ENCODE assay signal across 8 mouse cellular contexts in the genomic region with DNA sequence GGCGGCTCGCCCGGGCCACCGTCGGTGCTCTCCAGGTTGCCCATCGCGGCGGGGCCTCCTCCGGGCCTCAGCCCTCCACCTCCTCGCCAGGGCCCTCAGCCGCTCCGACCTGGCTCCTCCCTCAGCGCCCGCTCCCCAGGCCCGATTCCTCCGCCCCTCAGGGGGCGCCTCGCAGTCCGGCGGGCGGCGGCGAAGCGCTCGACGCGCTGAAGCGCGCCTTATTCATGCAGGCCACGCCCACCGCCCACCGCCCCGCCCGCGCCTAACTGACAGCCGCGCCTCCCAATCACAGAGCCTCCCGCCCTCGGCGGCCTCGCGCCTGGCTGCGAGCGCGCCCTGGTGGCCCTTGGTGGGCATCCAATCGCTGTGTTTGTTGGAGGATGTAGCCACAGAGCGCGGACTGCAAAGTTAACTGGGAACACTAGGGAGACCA. TPM values are rescaled to one million over a fixed set of nuclear protein-coding genes. Genes with fewer than 3 reads are reported as not detected.
DNase-seq lines count a peak whose midpoint lies in the region; ATAC-seq and TF ChIP-seq lines count a peak whose summit lies in the region.

Fmnl3 (minus strand) TSS at position 224 of the 433 bp plus-strand sequence.

- no peaks in the 10 kb centered on the region for H3K27me3 ChIP-seq in C2C12 (ENCODE audit: control insufficient read depth, insufficient read depth, insufficient read length)
- no peaks in the 10 kb centered on the region for H3K27me3 ChIP-seq in heart, embryonic 12.5 days (replicated peaks)
- no peaks in the 10 kb centered on the region for H3K27me3 ChIP-seq in kidney, embryonic 16.5 days (ENCODE audit: insufficient read depth, low read length)
- H3K27me3 ChIP-seq in liver, adult 2 months (ENCODE audit: control insufficient read depth, insufficient read depth, low read length): peaks cover 5% of the 10 kb centered on the region; the same call in 1 of the 2 replicates

- H3K4me2 ChIP-seq in heart, embryonic 12.5 days: peak within 1 kb of the TSS; percentile 74
- peak within 1 kb of the TSS; percentile 69 for H3K4me2 ChIP-seq in kidney, embryonic 16.5 days (replicated peaks; ENCODE audit: low read depth, low read length)

- peak within 1 kb of the TSS; percentile 92 for H3K9ac ChIP-seq in heart, embryonic 12.5 days
- peak within 1 kb of the TSS; percentile 88 for H3K9ac ChIP-seq in kidney, embryonic 16.5 days (replicated peaks; ENCODE audit: low read length)
- peak within 1 kb of the TSS; percentile 74 for H3K9ac ChIP-seq in liver, adult 2 months (ENCODE audit: low read depth, low read length)

- DNase-seq in liver, adult 2 months (ENCODE audit: extremely low read depth, low read depth, low spot score): peak; percentile 48
- DNase-seq in spleen, postnatal 36 days (ENCODE audit: low spot score in 2 of 2): peak; percentile 93

- WGBS in heart, embryonic 12.5 days: under 1% methylated on average over 48 of the region's 48 CpGs
- WGBS in kidney, embryonic 16.5 days: under 1% methylated on average over 26 of the region's 48 CpGs
- 1% methylated on average over 38 of the region's 48 CpGs for WGBS in liver, adult 2 months

- peak within 1 kb of the TSS; percentile 96 for H3ac ChIP-seq in C2C12 (ENCODE audit: control insufficient read depth, insufficient read length, low read depth)

- peaks cover 3% of the 10 kb centered on the region for H3K36me3 ChIP-seq in C2C12 (ENCODE audit: control insufficient read depth, insufficient read depth)
- no peaks in the 10 kb centered on the region for H3K36me3 ChIP-seq in heart, embryonic 12.5 days
- H3K36me3 ChIP-seq in kidney, embryonic 16.5 days (ENCODE audit: insufficient read depth, low read length): no peaks in the 10 kb centered on the region
- no peaks in the 10 kb centered on the region for H3K36me3 ChIP-seq in liver, adult 2 months (ENCODE audit: control insufficient read depth, insufficient read depth, low read length)

- H3K79me2 ChIP-seq in C2C12 (ENCODE audit: control insufficient read depth, insufficient read depth): peaks cover 50% of the 10 kb centered on the region
- H3K79me2 ChIP-seq in liver, adult 2 months (ENCODE audit: control insufficient read depth, insufficient read depth, low read length): no peaks in the 10 kb centered on the region

- peaks cover 41% of the 10 kb centered on the region for H3K79me3 ChIP-seq in C2C12 (ENCODE audit: low read depth)

- peaks cover 2% of the 10 kb centered on the region; the same call in 1 of the 2 replicates for H3K4me1 ChIP-seq in brown adipose tissue, adult 24 weeks (ENCODE audit: control insufficient read depth, insufficient read depth, insufficient read length, low read length)
- peaks cover 15% of the 10 kb centered on the region for H3K4me1 ChIP-seq in heart, embryonic 12.5 days (replicated peaks)
- peaks cover 21% of the 10 kb centered on the region for H3K4me1 ChIP-seq in kidney, embryonic 16.5 days (ENCODE audit: insufficient read depth, low read length)
- peaks cover 2% of the 10 kb centered on the region for H3K4me1 ChIP-seq in liver, adult 2 months (ENCODE audit: control insufficient read depth, insufficient read depth, low read length)

- 0 out of 2 replicates have a peak, but pooled peaks have one; percentile 20 for TF ChIP-seq POLR2A in liver, adult 2 months (IDR thresholded peaks at IDR 0.05; ENCODE audit: extremely low read depth, insufficient read depth, low read length)

- H3K27ac ChIP-seq in brown adipose tissue, adult 24 weeks (replicated peaks; ENCODE audit: low read depth, low read length): peak within 1 kb of the TSS; percentile 95
- H3K27ac ChIP-seq in heart, embryonic 12.5 days (ENCODE audit: poor library complexity, severe bottlenecking): peak within 1 kb of the TSS; percentile 86
- H3K27ac ChIP-seq in kidney, embryonic 16.5 days (ENCODE audit: low read length): peak within 1 kb of the TSS; percentile 86
- 0 out of 2 replicates have a peak within 1 kb of the TSS, but pooled peaks have one; percentile 33 for H3K27ac ChIP-seq in liver, adult 2 months (replicated peaks; ENCODE audit: insufficient read depth, low read depth, low read length)

- H3K9me3 ChIP-seq in heart, embryonic 12.5 days (replicated peaks): no peaks in the 10 kb centered on the region
- no peaks in the 10 kb centered on the region for H3K9me3 ChIP-seq in kidney, embryonic 16.5 days (ENCODE audit: low read length)

- peak; percentile 89 for ATAC-seq in erythroid progenitor cell, adult 5-6 weeks (replicated peaks; ENCODE audit: low FRiP score, poor library complexity, severe bottlenecking)
- ATAC-seq in heart, embryonic 12.5 days (ENCODE audit: insufficient number of reproducible peaks, low FRiP score): peak; percentile 95
- peak; percentile 96 for ATAC-seq in kidney, embryonic 16.5 days (ENCODE audit: low FRiP score, low TSS enrichment)
- ATAC-seq in monocyte, adult 5-6 weeks (replicated peaks; ENCODE audit: insufficient number of reproducible peaks, low FRiP score, low TSS enrichment, poor library complexity, severe bottlenecking): peak; percentile 97

- peak within 1 kb of the TSS; percentile 69 for H3K4me3 ChIP-seq in C2C12 (ENCODE audit: insufficient read depth, poor library complexity, severe bottlenecking)
- peak within 1 kb of the TSS; percentile 91 for H3K4me3 ChIP-seq in brown adipose tissue, adult 24 weeks (ENCODE audit: insufficient read depth, low read depth, low read length)
- peak within 1 kb of the TSS; percentile 86 for H3K4me3 ChIP-seq in heart, embryonic 12.5 days
- peak within 1 kb of the TSS; percentile 84 for H3K4me3 ChIP-seq in kidney, embryonic 16.5 days (ENCODE audit: low read length)
- H3K4me3 ChIP-seq in liver, adult 2 months (ENCODE audit: insufficient read depth, low read depth, low read length): peak within 1 kb of the TSS; percentile 68

- TF ChIP-seq CTCF in C2C12 (IDR thresholded peaks at IDR 0.05; ENCODE audit: control insufficient read depth, insufficient read depth, insufficient read length): peak; percentile 97
- peak; percentile 87 for TF ChIP-seq CTCF in liver, adult 2 months (IDR thresholded peaks at IDR 0.05; ENCODE audit: low read depth, low read length)

TF ChIP-seq in C2C12, 6 proteins besides CTCF, POLR2A, EP300 and RAD21:
- TF ChIP-seq USF1 (IDR thresholded peaks at IDR 0.05; ENCODE audit: low read depth) (no peak), CEBPB (IDR thresholded peaks at IDR 0.05; ENCODE audit: low read depth) (no peak), MAX (IDR thresholded peaks at IDR 0.05) (peak; percentile 94)

RNA-seq across cellular contexts. Expression of gene Fmnl3, which starts in this region (rescaled TPM):
- polyA plus RNA-seq in C2C12 (2012; fragmentation: generic; extraction: Trizol): 76.6 TPM
- 3.6 and 6.7 TPM in 2 replicates for polyA plus RNA-seq in brown adipose tissue, adult 24 weeks (2012; ENCODE audit: insufficient read depth, insufficient read length, missing spikeins)
- 3.6 and 5.0 TPM in 2 replicates for total RNA-seq in erythroid progenitor cell, adult 5-6 weeks (2015; ENCODE audit: low replicate concordance)
- total RNA-seq in erythroid progenitor cell, adult 5-6 weeks (2017; ENCODE audit: low replicate concordance): 1.5 and 2.7 TPM in 2 replicates
- polyA plus RNA-seq in heart, embryonic 12.5 days (2016; fragmentation: Nextera tagmentation; extraction: Ambion mirVana): 17.2 and 21.0 TPM in 2 replicates
- 27.1 and 29.8 TPM in 2 replicates for polyA plus RNA-seq in kidney, embryonic 16.5 days (2015; fragmentation: Nextera tagmentation; extraction: Ambion mirVana)
- 1.3 and 2.5 TPM in 2 replicates for total RNA-seq in liver, adult 2 months (2014; rRNA removed)
- 1.7 and 2.2 TPM in 2 replicates for polyA plus RNA-seq in liver, adult 2 months (2012; rRNA removed)
- 29.5 to 41.3 TPM (median 31.6 TPM) in 3 replicates for total RNA-seq in monocyte, adult 5-6 weeks (2017)

Comparison
In these comparisons a context has a peak if more than half of its experiments do, and no peak if none do; other contexts are left out.
1. Peak in every context shown above with its lines: DNase-seq, ATAC-seq, H3K4me3 ChIP-seq and H3K27ac ChIP-seq.
2. H3K27ac ChIP-seq: peak in every context shown above with its lines; median percentile 95 in brown adipose tissue, adult 24 weeks; 86 in heart, embryonic 12.5 days; 86 in kidney, embryonic 16.5 days; 33 in liver, adult 2 months.